Mouse (Mus musculus) forebrain, embryonic 13.5 days (tissue): Measurements from ENCODE around the gene Prkcb. TPM values are rescaled to one million over a fixed set of nuclear protein-coding genes. Genes with fewer than 3 reads are reported as not detected.

Source experiments
- polyA plus RNA-seq: library from polyadenylated mRNA; unstranded; fragments of >200 nt; fragmentation: Nextera tagmentation; extraction: Ambion mirVana; gene quantifications from 2 replicates; pipeline ENCODE4 v1.2.1, GENCODE M21; 2015

The Prkcb gene
- polyA plus RNA-seq, 1 experiment from 2014 or later: 27.4 TPM

Other genes with a start within 250 kb of the Prkcb start
- 54.6 and 58.2 TPM in 2 replicates for gene Ubfd1, start 221.6 kb upstream of the Prkcb start, polyA plus RNA-seq
- gene Ears2, start 221.5 kb upstream of the Prkcb start, polyA plus RNA-seq: 10.9 and 12.2 TPM in 2 replicates
- gene Ndufab1, start 186.9 kb upstream of the Prkcb start, polyA plus RNA-seq: 653 and 663 TPM in 2 replicates
- 15.1 and 15.7 TPM in 2 replicates for gene Palb2, start 155.8 kb upstream of the Prkcb start, polyA plus RNA-seq
- 140 and 148 TPM in 2 replicates for gene Dctn5, start 155.7 kb upstream of the Prkcb start, polyA plus RNA-seq
- 118 and 124 TPM in 2 replicates for gene Plk1, start 129.3 kb upstream of the Prkcb start, polyA plus RNA-seq
- gene Ern2, start 102.5 kb upstream of the Prkcb start, polyA plus RNA-seq: 0.40 and 0.57 TPM in 2 replicates
- 0.22 and 0.67 TPM in 2 replicates for gene Chp2, start 69.3 kb upstream of the Prkcb start, polyA plus RNA-seq